Mouse (Mus musculus): Measurements from ENCODE around the gene Uvrag. TPM values are rescaled to one million over a fixed set of nuclear protein-coding genes. Genes with fewer than 3 reads are reported as not detected.
"Not testable (repeated sequence)": the region's sequence is repeated elsewhere in the genome, so short reads cannot be mapped to it uniquely, and the experiment has no call there.

The Uvrag gene
- polyA plus RNA-seq, 1 experiment from 2014 or later = 12.2 TPM

DNA sequence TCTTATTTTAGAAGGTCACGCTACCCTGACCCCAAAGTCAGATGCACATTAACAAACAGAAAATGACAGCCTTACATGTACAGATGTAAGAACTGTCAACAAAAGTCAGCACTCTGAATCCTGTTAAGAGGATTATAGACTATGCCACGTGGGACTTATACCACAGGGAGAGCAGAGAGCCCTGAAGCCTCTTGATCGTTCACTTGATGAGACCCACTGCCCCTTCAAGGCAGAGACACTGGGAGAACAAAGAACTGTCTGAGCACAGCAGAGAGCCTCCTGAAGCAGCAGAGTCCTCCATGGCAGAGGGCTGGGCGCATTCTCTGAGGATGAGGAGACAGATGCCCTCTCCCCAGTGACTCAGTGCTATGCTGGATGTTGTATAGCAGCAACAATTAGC is 166.4 kb downstream of the Uvrag start:
- Histone ChIP-seq H3K27me3 (replicated peaks; ENCODE audit: control insufficient read depth, insufficient read depth, low read length) (no peaks in the 10 kb centered on the region), H3K27ac (ENCODE audit: low read depth, low read length) (no peak overlapping the region), H3K4me3 (ENCODE audit: low read depth, low read length) (no peak overlapping the region), H3K36me3 (ENCODE audit: control insufficient read depth, insufficient read depth, low read length) (no peaks in the 10 kb centered on the region), H3K9ac (ENCODE audit: low read length) (no peak overlapping the region), H3K9me3 (replicated peaks; ENCODE audit: control insufficient read depth, low read length) (no peaks in the 10 kb centered on the region), H3K4me1 (ENCODE audit: control insufficient read depth, insufficient read depth, low read length) (no peaks in the 10 kb centered on the region; the same call in 1 of the 2 replicates), H3K4me2 (ENCODE audit: low read length) (no peak overlapping the region)
- 38% methylated on average over 4 of the region's 4 CpGs for WGBS
- ATAC-seq (no peak), DNase-seq (ENCODE audit: low spot score) (no peak)

DNA sequence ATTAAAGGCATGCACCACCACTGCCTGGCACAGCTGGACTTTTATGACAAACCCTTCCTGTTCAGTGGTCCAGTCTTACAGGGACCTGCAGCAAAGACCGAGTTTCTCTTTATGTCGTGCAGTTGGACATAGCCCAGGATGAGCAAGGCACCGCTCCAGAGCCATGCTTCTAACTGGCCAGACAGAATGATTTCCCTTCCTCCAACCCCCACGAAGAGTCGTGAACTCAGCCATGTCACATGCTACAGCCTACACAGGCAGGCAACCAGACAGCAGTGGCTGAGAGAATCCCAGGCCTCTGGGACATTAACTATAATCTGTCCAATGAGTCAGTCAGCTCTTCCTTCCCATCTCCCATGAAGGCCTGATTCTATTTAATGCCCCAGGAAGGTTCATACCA is 170.2 kb downstream of the Uvrag start:
- peaks cover 7% of the 10 kb centered on the region for H3K4me1 ChIP-seq (ENCODE audit: control insufficient read depth, insufficient read depth, low read length)
- no peaks in the 10 kb centered on the region for H3K36me3 ChIP-seq (ENCODE audit: control insufficient read depth, insufficient read depth, low read length)
- H3K4me2 ChIP-seq (ENCODE audit: low read length) = no peak overlapping the region
- DNase-seq (ENCODE audit: low spot score) (no peak), ATAC-seq (no peak)
- H3K9me3 ChIP-seq (replicated peaks; ENCODE audit: control insufficient read depth, low read length) = no peaks in the 10 kb centered on the region
- WGBS = 93% methylated on average over 5 of the region's 5 CpGs
- H3K27me3 ChIP-seq (replicated peaks; ENCODE audit: control insufficient read depth, insufficient read depth, low read length) = no peaks in the 10 kb centered on the region
- no peak overlapping the region for H3K4me3 ChIP-seq (ENCODE audit: low read depth, low read length)
- H3K9ac ChIP-seq (ENCODE audit: low read length) = no peak overlapping the region
- H3K27ac ChIP-seq (ENCODE audit: low read depth, low read length) = no peak overlapping the region

DNA sequence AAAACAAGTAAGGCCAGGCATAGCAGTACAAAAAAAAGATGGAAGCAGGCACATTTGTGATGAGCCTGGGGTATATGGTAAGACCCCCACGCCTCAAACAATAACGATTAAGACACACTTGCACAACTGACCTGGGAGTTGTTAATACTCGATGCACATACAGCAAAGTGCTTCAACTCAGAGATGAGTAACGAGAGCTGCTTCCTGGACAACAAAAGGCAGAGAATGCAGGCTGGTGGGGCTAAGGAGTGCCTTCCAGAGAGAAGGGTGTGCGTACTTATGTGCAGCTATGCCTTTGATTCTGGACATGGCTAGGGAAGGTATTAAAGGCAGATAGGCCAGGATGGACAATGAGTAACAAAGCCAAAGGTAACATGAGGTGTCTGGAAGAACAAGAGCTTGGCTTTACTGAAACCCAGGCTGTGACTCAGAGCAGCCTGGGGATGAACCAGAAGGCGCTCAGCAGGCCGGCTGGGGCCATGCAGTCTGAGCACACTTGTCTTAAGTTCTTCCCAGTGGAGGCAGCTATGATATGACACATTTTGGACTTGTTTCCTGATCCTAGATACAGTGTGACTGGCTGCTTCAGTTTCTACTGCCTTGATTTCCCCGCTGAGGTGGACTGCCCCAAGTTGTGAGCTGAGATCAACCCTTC is 172.1 kb downstream of the Uvrag start:
- no peak overlapping the region for H3K4me2 ChIP-seq (ENCODE audit: low read length)
- DNase-seq (ENCODE audit: low spot score) (no peak), ATAC-seq (no peak)
- H3K4me1 ChIP-seq (ENCODE audit: control insufficient read depth, insufficient read depth, low read length) = peaks cover 7% of the 10 kb centered on the region; the same call in 1 of the 2 replicates
- H3K4me3 ChIP-seq (ENCODE audit: low read depth, low read length) = no peak overlapping the region
- H3K27me3 ChIP-seq (replicated peaks; ENCODE audit: control insufficient read depth, insufficient read depth, low read length) = no peaks in the 10 kb centered on the region
- WGBS = 61% methylated on average over 8 of the region's 8 CpGs
- no peak overlapping the region for H3K27ac ChIP-seq (ENCODE audit: low read depth, low read length)
- no peak overlapping the region for H3K9ac ChIP-seq (ENCODE audit: low read length)
- H3K36me3 ChIP-seq (ENCODE audit: control insufficient read depth, insufficient read depth, low read length) = no peaks in the 10 kb centered on the region
- no peaks in the 10 kb centered on the region for H3K9me3 ChIP-seq (replicated peaks; ENCODE audit: control insufficient read depth, low read length)

DNA sequence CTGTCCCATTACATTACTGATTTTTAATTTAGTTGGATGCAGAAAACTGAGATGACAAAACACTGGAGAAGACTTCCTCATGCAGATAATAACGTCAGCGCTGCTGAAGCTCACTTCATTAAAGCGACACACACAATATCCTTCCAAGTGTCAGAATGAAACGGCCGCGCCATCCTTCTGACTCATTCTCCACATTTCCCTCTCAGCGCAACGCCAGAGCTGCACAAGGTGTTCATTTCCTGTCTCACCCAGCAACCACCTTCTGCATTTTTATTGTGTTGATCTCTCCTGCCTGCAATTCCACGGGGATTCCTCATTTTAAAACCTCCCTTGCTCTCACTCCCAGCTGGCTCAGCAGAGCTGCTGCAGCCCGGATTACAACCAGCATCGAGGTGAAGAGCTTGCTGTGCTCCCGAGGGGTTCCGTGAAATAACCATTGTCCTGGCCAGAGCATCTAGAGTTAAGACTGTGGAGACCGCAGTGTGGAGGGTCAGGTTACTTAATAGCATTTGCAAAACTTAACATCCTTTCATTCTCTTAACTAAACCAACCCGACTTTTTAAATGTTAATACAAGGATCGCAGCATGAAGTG is 172.8 kb downstream of the Uvrag start:
- no peak overlapping the region for H3K4me3 ChIP-seq (ENCODE audit: low read depth, low read length)
- no peak for ATAC-seq
- no peaks in the 10 kb centered on the region for H3K36me3 ChIP-seq (ENCODE audit: control insufficient read depth, insufficient read depth, low read length)
- no peaks in the 10 kb centered on the region for H3K27me3 ChIP-seq (replicated peaks; ENCODE audit: control insufficient read depth, insufficient read depth, low read length)
- WGBS = 10% methylated on average over 16 of the region's 16 CpGs
- H3K9ac ChIP-seq (ENCODE audit: low read length) = peak overlapping the region; percentile 48
- no peak overlapping the region for H3K27ac ChIP-seq (ENCODE audit: low read depth, low read length)
- DNase-seq (ENCODE audit: low spot score) = peak; percentile 35
- H3K4me1 ChIP-seq (ENCODE audit: control insufficient read depth, insufficient read depth, low read length) = peaks cover 7% of the 10 kb centered on the region; the same call in 1 of the 2 replicates
- H3K9me3 ChIP-seq (replicated peaks; ENCODE audit: control insufficient read depth, low read length) = no peaks in the 10 kb centered on the region
- peak overlapping the region; percentile 17 for H3K4me2 ChIP-seq (ENCODE audit: low read length)

DNA sequence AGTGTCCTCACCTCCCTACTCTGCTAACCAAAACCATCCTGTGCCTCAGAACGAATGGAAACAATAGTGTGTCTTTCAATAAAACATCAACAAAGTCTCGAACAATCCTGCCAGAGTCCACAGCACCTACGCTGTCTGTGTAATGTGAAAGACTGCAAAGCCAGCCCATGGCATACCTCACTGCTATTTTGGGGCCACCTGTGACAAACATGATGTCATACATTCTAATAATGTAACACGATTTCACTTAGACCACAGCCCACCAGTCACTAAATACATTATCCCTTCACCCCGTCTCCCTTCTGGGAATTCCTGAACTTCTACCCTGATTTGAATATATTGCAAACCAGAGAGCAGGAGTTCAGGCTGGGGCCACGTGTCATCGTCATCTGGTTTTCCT is 173.3 kb downstream of the Uvrag start:
- H3K4me1 ChIP-seq (ENCODE audit: control insufficient read depth, insufficient read depth, low read length) = peaks cover 7% of the 10 kb centered on the region; the same call in 1 of the 2 replicates
- H3K27me3 ChIP-seq (replicated peaks; ENCODE audit: control insufficient read depth, insufficient read depth, low read length) = no peaks in the 10 kb centered on the region
- no peaks in the 10 kb centered on the region for H3K9me3 ChIP-seq (replicated peaks; ENCODE audit: control insufficient read depth, low read length)
- H3K4me3 ChIP-seq (ENCODE audit: low read depth, low read length) = no peak overlapping the region
- no peak overlapping the region for H3K9ac ChIP-seq (ENCODE audit: low read length)
- no peaks in the 10 kb centered on the region for H3K36me3 ChIP-seq (ENCODE audit: control insufficient read depth, insufficient read depth, low read length)
- no peak overlapping the region for H3K27ac ChIP-seq (ENCODE audit: low read depth, low read length)
- 36% methylated on average over 7 of the region's 7 CpGs for WGBS
- ATAC-seq (no peak), DNase-seq (ENCODE audit: low spot score) (no peak)
- H3K4me2 ChIP-seq (ENCODE audit: low read length) = peak overlapping the region; percentile 17; the same call in 1 of the 2 replicates

DNA sequence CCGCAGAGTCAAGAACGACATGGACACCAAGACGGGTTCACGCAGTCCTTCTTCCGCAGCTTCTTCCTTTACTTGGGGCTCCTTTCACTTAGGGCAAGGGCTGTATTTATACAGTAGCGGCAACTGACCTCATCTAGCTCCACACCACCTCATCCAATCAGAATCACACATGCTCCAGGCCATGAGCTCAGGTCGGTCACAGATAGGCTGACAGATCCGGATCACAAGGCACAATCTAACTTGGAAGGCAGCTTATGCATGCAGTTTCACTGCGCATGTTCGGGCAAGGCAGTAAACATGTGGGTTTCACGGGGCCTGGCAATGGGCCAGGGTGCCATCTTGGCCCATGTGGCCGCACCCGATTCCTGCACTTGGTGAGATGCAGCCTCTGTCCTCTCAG is 177.4 kb downstream of the Uvrag start:
- not testable (repeated sequence) for H3K27ac ChIP-seq (ENCODE audit: low read depth, low read length); H3K4me3 ChIP-seq (ENCODE audit: low read depth, low read length); H3K4me1 ChIP-seq (ENCODE audit: control insufficient read depth, insufficient read depth, low read length); H3K4me2 ChIP-seq (ENCODE audit: low read length); ATAC-seq; DNase-seq (ENCODE audit: low spot score); H3K27me3 ChIP-seq (replicated peaks; ENCODE audit: control insufficient read depth, insufficient read depth, low read length); H3K9ac ChIP-seq (ENCODE audit: low read length); H3K9me3 ChIP-seq (replicated peaks; ENCODE audit: control insufficient read depth, low read length); H3K36me3 ChIP-seq (ENCODE audit: control insufficient read depth, insufficient read depth, low read length)
- WGBS = 85% methylated on average over 13 of the region's 13 CpGs

DNA sequence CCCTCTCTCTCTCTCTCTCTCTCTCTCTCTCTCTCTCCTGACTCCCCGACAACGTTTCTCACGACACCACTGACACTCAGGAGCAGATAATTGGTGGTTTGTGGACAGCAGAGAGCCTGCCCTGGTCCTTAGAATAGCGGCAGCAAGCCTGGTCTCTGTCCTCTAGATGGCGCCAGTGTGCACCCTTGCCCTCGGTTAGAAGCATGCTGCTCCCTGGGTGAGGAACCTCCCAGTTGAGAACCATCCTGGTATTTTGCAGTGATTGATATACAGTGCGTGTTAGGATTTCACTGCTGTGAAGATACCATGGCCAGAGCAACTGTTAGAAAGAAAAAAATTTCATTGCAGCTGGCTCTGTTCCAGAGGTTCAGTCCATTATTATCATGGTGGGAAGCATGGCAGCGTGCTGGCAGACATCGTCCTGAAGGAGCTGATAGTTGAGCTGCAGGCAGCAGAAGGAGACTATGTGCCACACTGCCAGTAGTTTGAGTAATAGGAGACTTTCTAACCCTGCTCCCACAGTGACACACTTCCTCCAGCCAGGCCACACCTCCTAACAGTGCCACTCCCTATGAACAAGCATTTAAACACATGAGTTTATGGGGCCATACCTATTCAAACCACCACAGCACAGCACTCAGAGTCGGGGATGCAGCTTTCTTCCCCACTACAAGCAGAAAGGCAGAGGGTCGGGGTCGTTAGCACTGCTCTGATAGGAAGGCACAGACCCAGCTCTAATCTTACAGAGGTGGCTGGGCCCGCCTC is 178.2 kb downstream of the Uvrag start:
- H3K4me3 ChIP-seq (ENCODE audit: low read depth, low read length) = no peak overlapping the region
- ATAC-seq = peak; percentile 62
- WGBS = 35% methylated on average over 13 of the region's 13 CpGs
- no peak overlapping the region for H3K9ac ChIP-seq (ENCODE audit: low read length)
- no peaks in the 10 kb centered on the region for H3K36me3 ChIP-seq (ENCODE audit: control insufficient read depth, insufficient read depth, low read length)
- peak; percentile 79 for DNase-seq (ENCODE audit: low spot score)
- no peak overlapping the region for H3K4me2 ChIP-seq (ENCODE audit: low read length)
- no peaks in the 10 kb centered on the region for H3K9me3 ChIP-seq (replicated peaks; ENCODE audit: control insufficient read depth, low read length)
- H3K27me3 ChIP-seq (replicated peaks; ENCODE audit: control insufficient read depth, insufficient read depth, low read length) = no peaks in the 10 kb centered on the region
- H3K4me1 ChIP-seq (ENCODE audit: control insufficient read depth, insufficient read depth, low read length) = no peaks in the 10 kb centered on the region; the same call in 1 of the 2 replicates
- no peak overlapping the region for H3K27ac ChIP-seq (ENCODE audit: low read depth, low read length)

DNA sequence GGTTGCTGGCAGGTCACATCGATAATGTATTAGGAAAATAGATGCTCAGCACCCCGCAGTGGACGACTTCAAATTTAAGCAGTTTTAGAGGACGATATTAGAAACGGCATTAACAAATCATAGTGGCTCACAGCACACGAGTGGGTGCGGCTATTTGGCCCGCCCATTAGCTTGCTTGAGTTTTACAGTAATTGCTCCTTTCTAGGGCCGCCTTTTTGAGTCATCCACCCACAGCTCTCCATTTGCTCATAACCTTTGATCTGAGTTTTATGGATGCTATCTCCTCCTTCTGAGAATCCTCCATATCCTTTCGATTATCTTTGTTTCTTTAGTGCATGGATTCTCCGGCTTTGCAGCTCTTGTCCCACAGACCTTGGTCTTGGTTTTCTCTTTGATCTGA is 178.9 kb downstream of the Uvrag start:
- Histone ChIP-seq H3K9ac (ENCODE audit: low read length) (no peak overlapping the region), H3K36me3 (ENCODE audit: control insufficient read depth, insufficient read depth, low read length) (no peaks in the 10 kb centered on the region), H3K4me2 (ENCODE audit: low read length) (no peak overlapping the region), H3K4me3 (ENCODE audit: low read depth, low read length) (no peak overlapping the region), H3K27me3 (replicated peaks; ENCODE audit: control insufficient read depth, insufficient read depth, low read length) (no peaks in the 10 kb centered on the region), H3K27ac (ENCODE audit: low read depth, low read length) (no peak overlapping the region), H3K9me3 (replicated peaks; ENCODE audit: control insufficient read depth, low read length) (no peaks in the 10 kb centered on the region), H3K4me1 (ENCODE audit: control insufficient read depth, insufficient read depth, low read length) (no peaks in the 10 kb centered on the region)
- DNase-seq (ENCODE audit: low spot score) (no peak), ATAC-seq (peak; percentile 10; the same call in 1 of the 2 replicates)
- 84% methylated on average over 11 of the region's 11 CpGs for WGBS

DNA sequence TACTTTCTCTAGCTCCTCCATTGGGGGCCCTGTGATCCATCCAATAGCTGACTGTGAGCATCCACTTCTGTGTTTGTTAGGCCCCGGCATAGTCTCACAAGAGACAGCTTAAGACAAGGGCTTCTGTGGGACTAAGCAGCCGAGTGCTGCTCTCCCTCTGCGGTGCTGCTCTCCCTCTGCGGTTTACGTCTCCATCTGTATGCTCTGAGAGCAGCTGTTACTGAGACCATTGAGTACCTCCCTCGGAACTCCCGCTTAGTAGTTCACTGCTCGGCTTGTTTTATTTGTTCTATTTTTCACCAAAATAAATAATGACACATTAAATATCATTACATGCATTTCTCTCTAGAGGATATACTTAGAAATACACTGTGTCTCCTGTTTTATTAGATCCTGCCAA is 180.7 kb downstream of the Uvrag start:
- ATAC-seq (no peak), DNase-seq (ENCODE audit: low spot score) (no peak)
- Histone ChIP-seq H3K9ac (ENCODE audit: low read length) (no peak overlapping the region), H3K4me3 (ENCODE audit: low read depth, low read length) (no peak overlapping the region), H3K4me1 (ENCODE audit: control insufficient read depth, insufficient read depth, low read length) (no peaks in the 10 kb centered on the region), H3K27me3 (replicated peaks; ENCODE audit: control insufficient read depth, insufficient read depth, low read length) (no peaks in the 10 kb centered on the region), H3K36me3 (ENCODE audit: control insufficient read depth, insufficient read depth, low read length) (no peaks in the 10 kb centered on the region), H3K27ac (ENCODE audit: low read depth, low read length) (no peak overlapping the region), H3K4me2 (ENCODE audit: low read length) (no peak overlapping the region), H3K9me3 (replicated peaks; ENCODE audit: control insufficient read depth, low read length) (no peaks in the 10 kb centered on the region)
- 91% methylated on average over 8 of the region's 8 CpGs for WGBS

Data from forebrain, embryonic 14.5 days (tissue).